Mouse (Mus musculus): Measurements from ENCODE around the gene Mga.

DNA sequence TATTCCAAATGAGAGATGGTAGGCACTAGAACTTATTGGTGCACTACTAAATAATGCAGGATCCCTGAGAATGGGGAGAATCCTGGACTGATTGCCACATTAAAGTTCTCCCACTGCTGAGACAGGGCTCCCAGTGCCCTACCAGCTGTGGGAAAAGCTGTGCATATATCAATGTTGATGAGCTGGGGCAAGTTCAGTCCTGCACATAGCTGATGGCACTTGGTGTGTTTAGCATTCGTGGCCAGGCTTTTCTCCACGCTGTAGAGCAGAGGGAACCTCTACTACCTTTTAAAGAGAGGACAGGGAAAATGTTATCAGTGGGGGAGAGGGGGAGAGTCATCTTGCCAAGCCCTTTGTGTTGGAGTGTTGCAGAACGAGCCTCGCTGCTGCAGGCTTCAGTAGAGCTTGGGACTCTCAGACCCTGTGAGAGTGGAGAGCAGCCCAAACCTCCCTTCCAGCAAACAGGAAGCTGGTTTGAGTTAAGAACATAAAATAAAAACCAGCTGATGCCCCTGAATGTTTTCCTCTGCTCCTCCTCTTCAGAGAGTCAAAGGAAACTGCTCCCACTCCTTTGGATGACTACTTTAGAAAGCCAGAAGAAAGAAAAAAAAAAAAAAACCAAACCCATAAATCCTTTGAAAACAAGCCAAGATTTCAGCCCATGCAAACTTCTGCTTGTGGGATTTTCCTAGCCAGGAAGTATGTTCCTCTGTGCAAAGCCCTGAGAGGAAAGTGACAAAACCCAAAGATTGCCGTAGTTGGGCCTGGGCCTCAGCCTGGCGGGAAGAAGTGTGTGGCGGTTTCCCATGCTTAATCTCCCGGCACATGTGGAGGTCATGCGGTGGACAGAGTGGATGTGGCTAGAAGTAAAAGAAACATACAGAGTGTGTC, 98.6 kb downstream of the Mga start:
- no peak for TF ChIP-seq CTCF (IDR thresholded peaks at IDR 0.05; ENCODE audit: control insufficient read depth, insufficient read depth, insufficient read length)
- TF ChIP-seq FOSL1 (IDR thresholded peaks at IDR 0.05; ENCODE audit: insufficient read depth, low read length, poor library complexity, severe bottlenecking): no peak
